ENCODE assay signal across 27 mouse cellular contexts in the genomic region with DNA sequence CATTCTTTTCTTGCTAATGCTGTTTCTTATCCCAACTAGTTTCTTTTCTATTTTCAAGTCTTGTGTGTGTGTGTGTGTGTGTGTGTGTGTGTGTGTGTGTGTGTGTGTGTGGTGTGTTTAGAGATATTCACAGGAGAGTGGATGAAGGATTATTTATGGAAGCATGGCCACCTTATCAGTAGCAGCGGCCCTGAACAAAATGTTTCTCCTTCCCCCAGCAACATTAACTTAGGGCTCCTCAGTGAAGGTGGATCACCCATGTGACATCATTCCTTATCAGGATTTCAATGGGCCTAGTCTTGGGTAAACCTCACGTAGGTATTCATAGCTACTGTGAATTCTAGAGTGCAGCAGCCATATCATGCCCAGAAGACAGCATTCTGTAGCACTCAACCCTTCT. TPM values are rescaled to one million over a fixed set of nuclear protein-coding genes. Genes with fewer than 3 reads are reported as not detected.
DNase-seq lines count a peak whose midpoint lies in the region; ATAC-seq lines count a peak whose summit lies in the region.
"Had no signal": no experiment of that assay in that cellular context is flagged by ENCODE, and none has a peak within 500 bp of the region (broad histone marks: within the 10 kb centered on the region; RNA-seq: fewer than 3 reads in every experiment).

No protein-coding gene starts in this region.

- H3K36me3 ChIP-seq in heart, embryonic 12.5 days: no peaks in the 10 kb centered on the region
- no peaks in the 10 kb centered on the region for H3K36me3 ChIP-seq in heart, embryonic 16.5 days (ENCODE audit: control insufficient read depth, insufficient read depth)
- no peaks in the 10 kb centered on the region for H3K36me3 ChIP-seq in intestine, embryonic 15.5 days
- H3K36me3 ChIP-seq: embryonic facial prominence, embryonic 12.5 days; embryonic facial prominence, embryonic 15.5 days; hindbrain, embryonic 10.5 days; hindbrain, embryonic 13.5 days had no signal

- H3K4me3 ChIP-seq in heart, embryonic 12.5 days: no peak overlapping the region
- H3K4me3 ChIP-seq in heart, embryonic 16.5 days (ENCODE audit: low read length): no peak overlapping the region
- H3K4me3 ChIP-seq in intestine, embryonic 15.5 days (replicated peaks): no peak overlapping the region
- H3K4me3 ChIP-seq: embryonic facial prominence, embryonic 12.5 days; embryonic facial prominence, embryonic 15.5 days; hindbrain, embryonic 10.5 days; hindbrain, embryonic 13.5 days had no signal

- H3K27me3 ChIP-seq in heart, embryonic 12.5 days (replicated peaks): no peaks in the 10 kb centered on the region
- no peaks in the 10 kb centered on the region for H3K27me3 ChIP-seq in heart, embryonic 16.5 days (ENCODE audit: control insufficient read depth, insufficient read depth, low read length)
- H3K27me3 ChIP-seq in intestine, embryonic 15.5 days (replicated peaks): no peaks in the 10 kb centered on the region
- H3K27me3 ChIP-seq: embryonic facial prominence, embryonic 12.5 days; embryonic facial prominence, embryonic 15.5 days; hindbrain, embryonic 13.5 days had no signal

- WGBS in heart, embryonic 12.5 days: 23% methylated on average over 2 of the region's 2 CpGs
- WGBS in heart, embryonic 16.5 days: 31% methylated on average over 2 of the region's 2 CpGs
- WGBS in intestine, embryonic 15.5 days: 68% methylated on average over 2 of the region's 2 CpGs

- DNase-seq in heart, adult 8-10 months (ENCODE audit: low spot score): peak; percentile 11
- DNase-seq in heart, postnatal 10 days: peak; percentile 12 to 35
- DNase-seq: adrenal gland, adult 2 months; adrenal gland, postnatal 14 days; cerebellum, adult 11 months; cerebellum, adult 2 months; cerebellum, adult 9-11 months; cerebellum, postnatal 25 days; gastrocnemius, postnatal 25 days; kidney, adult 18-20 months; kidney, adult 9 months had no signal

- H3K9ac ChIP-seq in heart, embryonic 12.5 days: no peak overlapping the region
- H3K9ac ChIP-seq in heart, embryonic 16.5 days (ENCODE audit: low read length): no peak overlapping the region
- no peak overlapping the region for H3K9ac ChIP-seq in intestine, embryonic 15.5 days
- H3K9ac ChIP-seq: embryonic facial prominence, embryonic 12.5 days; embryonic facial prominence, embryonic 15.5 days; hindbrain, embryonic 13.5 days had no signal

- no peaks in the 10 kb centered on the region for H3K9me3 ChIP-seq in heart, embryonic 12.5 days (replicated peaks)
- H3K9me3 ChIP-seq in heart, embryonic 16.5 days (replicated peaks; ENCODE audit: control insufficient read depth, low read length): no peaks in the 10 kb centered on the region
- H3K9me3 ChIP-seq in intestine, embryonic 15.5 days: no peaks in the 10 kb centered on the region
- H3K9me3 ChIP-seq: embryonic facial prominence, embryonic 12.5 days; embryonic facial prominence, embryonic 15.5 days; hindbrain, embryonic 10.5 days; hindbrain, embryonic 13.5 days had no signal

- no peak overlapping the region for H3K4me2 ChIP-seq in heart, embryonic 12.5 days
- H3K4me2 ChIP-seq in heart, embryonic 16.5 days (ENCODE audit: low read depth, low read length): no peak overlapping the region
- H3K4me2 ChIP-seq in intestine, embryonic 15.5 days (replicated peaks): no peak overlapping the region
- H3K4me2 ChIP-seq: embryonic facial prominence, embryonic 12.5 days; embryonic facial prominence, embryonic 15.5 days; hindbrain, embryonic 13.5 days had no signal

- H3K4me1 ChIP-seq in heart, embryonic 12.5 days (replicated peaks): no peaks in the 10 kb centered on the region
- H3K4me1 ChIP-seq in heart, embryonic 16.5 days (ENCODE audit: control insufficient read depth, insufficient read depth, low read length): no peaks in the 10 kb centered on the region
- no peaks in the 10 kb centered on the region for H3K4me1 ChIP-seq in intestine, embryonic 15.5 days (replicated peaks)
- H3K4me1 ChIP-seq: embryonic facial prominence, embryonic 12.5 days; embryonic facial prominence, embryonic 15.5 days; hindbrain, embryonic 10.5 days; hindbrain, embryonic 13.5 days had no signal

- no peak for ATAC-seq in heart, embryonic 12.5 days (ENCODE audit: insufficient number of reproducible peaks, low FRiP score)
- peak; percentile 67 for ATAC-seq in heart, embryonic 16.5 days (replicated peaks; ENCODE audit: extremely low read depth, insufficient read depth, low FRiP score)
- ATAC-seq in intestine, embryonic 15.5 days: no peak
- ATAC-seq in granulocyte monocyte progenitor cell, adult 5-6 weeks (replicated peaks; ENCODE audit: poor library complexity, severe bottlenecking): no peak
- ATAC-seq: CD4-positive, CD25-positive, alpha-beta regulatory T cell, adult 4 months; forebrain, embryonic 14.5 days; hindbrain, embryonic 16.5 days; intestine, embryonic 16.5 days had no signal

- intact Hi-C loops in heart, postnatal 10 days (cut with DNase I): no loop called here

- H3K27ac ChIP-seq in heart, embryonic 12.5 days (ENCODE audit: poor library complexity, severe bottlenecking): no peak overlapping the region
- no peak overlapping the region for H3K27ac ChIP-seq in heart, embryonic 16.5 days (ENCODE audit: low read length)
- no peak overlapping the region for H3K27ac ChIP-seq in intestine, embryonic 15.5 days
- H3K27ac ChIP-seq: embryonic facial prominence, embryonic 12.5 days; embryonic facial prominence, embryonic 15.5 days; hindbrain, embryonic 10.5 days; hindbrain, embryonic 13.5 days had no signal

RNA-seq across cellular contexts. Expression of a gene that starts 22.8 kb away (rescaled TPM):
- under 1 TPM; 0.20 to 0.72 (median 0.42) TPM for total RNA-seq in heart, adult 8-10 months (2022)
- polyA plus RNA-seq in heart, embryonic 12.5 days (2016; fragmentation: Nextera tagmentation; extraction: Ambion mirVana): 0.63 and 0.87 TPM in 2 replicates
- 0.47 and 0.97 TPM in 2 replicates for polyA plus RNA-seq in heart, embryonic 16.5 days (2015; fragmentation: Nextera tagmentation; extraction: Ambion mirVana)
- under 1 TPM; 0.32 to 0.67 TPM for total RNA-seq in heart, postnatal 10 days (2021)
- 0.24 and 0.30 TPM in 2 replicates for polyA plus RNA-seq in intestine, embryonic 15.5 days (2015; fragmentation: Nextera tagmentation; extraction: Ambion mirVana)
- not detected in 2 replicates for total RNA-seq in granulocyte monocyte progenitor cell, adult 5-6 weeks (2014; fragmentation: Nextera tagmentation)
- not detected in 2 replicates for total RNA-seq in granulocyte monocyte progenitor cell, adult 5-6 weeks (2017)
- total RNA-seq: common myeloid progenitor, adult 5-6 weeks; gastrocnemius, adult 8-10 months; gastrocnemius, postnatal 25 days; MEL had no signal
- polyA plus RNA-seq: C2C12; CD4-positive, CD25-positive, alpha-beta regulatory T cell, adult 4 months had no signal
